Mouse (Mus musculus): Measurements from ENCODE around the gene Cnnm4.

DNA sequence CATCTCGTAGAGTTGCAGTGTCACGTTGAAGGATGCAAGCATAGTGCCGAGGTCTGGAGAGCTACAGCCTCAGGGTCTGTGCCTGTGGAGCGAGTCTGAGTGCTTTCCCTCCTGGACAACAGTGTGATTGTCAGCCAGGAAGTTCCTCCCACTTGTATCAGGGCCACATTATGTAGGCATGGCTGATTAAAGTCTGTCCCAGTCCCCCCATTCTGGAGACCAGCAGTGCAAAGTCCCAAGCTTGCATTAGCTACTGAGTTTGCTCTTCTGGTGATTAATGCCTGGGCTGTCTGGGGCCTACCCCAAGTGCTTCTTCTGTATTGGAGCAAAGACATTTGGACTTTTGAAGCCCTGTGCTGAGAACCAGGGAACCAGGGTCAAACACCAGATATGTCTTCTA, 12.4 kb downstream of the Cnnm4 start:
- TF ChIP-seq MAX (IDR thresholded peaks at IDR 0.05; ENCODE audit: low read length) (no peak), RAD21 (IDR thresholded peaks at IDR 0.05; ENCODE audit: low read depth, low read length) (no peak), USF2 (conservative IDR thresholded peaks at IDR 0.05; ENCODE audit: low read depth, low read length) (no peak)
